Comparison of ENCODE assay signal across 17 mouse cellular contexts in the genomic region with DNA sequence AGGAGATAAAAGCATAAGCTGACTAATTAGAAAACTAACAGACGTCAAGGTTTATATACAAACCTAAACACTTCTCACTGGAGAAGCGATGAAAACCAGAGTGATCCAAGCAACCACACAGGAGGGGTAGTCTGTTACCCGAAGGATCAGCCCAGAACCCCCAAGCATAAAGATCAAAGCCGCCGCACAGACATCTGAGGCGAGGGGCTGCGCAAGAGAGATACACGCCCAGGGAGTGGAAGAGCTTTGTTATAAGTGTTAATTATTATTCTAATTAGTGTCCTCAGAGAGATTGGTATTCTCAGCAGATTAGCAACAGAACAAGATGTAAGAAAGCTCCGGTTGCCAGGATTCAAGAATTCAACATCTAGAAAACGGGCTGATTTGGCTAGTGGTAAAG.
DNase-seq lines count a peak whose midpoint lies in the region; ATAC-seq and TF ChIP-seq lines count a peak whose summit lies in the region.
"Had no signal": no experiment of that assay in that cellular context is flagged by ENCODE, and none has a peak within 500 bp of the region (broad histone marks: within the 10 kb centered on the region; RNA-seq: fewer than 3 reads in every experiment).

No protein-coding gene starts in this region.

- peak; percentile 85 for ATAC-seq in midbrain, embryonic 11.5 days (ENCODE audit: low FRiP score)
- ATAC-seq in hindbrain, embryonic 15.5 days (ENCODE audit: low FRiP score, low read depth), result no peak
- ATAC-seq in midbrain, postnatal 0 days (ENCODE audit: low FRiP score), result no peak
- ATAC-seq: intestine, embryonic 16.5 days had no signal

- H3K4me2 ChIP-seq in midbrain, embryonic 11.5 days, result peak overlapping the region; percentile 22
- peak overlapping the region; percentile 27; the same call in 1 of the 2 replicates for H3K4me2 ChIP-seq in hindbrain, embryonic 15.5 days
- H3K4me2 ChIP-seq in midbrain, postnatal 0 days (ENCODE audit: low read depth, low read length, poor library complexity, severe bottlenecking), result 0 out of 2 replicates have a peak overlapping the region, but pooled peaks have one; percentile 12
- H3K4me2 ChIP-seq: heart, embryonic 13.5 days; liver, embryonic 11.5 days had no signal

- TF ChIP-seq CTCF in brain, embryonic 14.5 days (IDR thresholded peaks at IDR 0.05; ENCODE audit: borderline replicate concordance, extremely low read depth, insufficient read depth, insufficient read length), result no peak
- no peak for TF ChIP-seq CTCF in midbrain, postnatal 0 days (IDR thresholded peaks at IDR 0.05)

- H3K9ac ChIP-seq in midbrain, embryonic 11.5 days (ENCODE audit: low read length), result no peak overlapping the region
- H3K9ac ChIP-seq in hindbrain, embryonic 15.5 days, result no peak overlapping the region
- H3K9ac ChIP-seq in midbrain, postnatal 0 days (replicated peaks; ENCODE audit: low read length, poor library complexity, severe bottlenecking), result no peak overlapping the region
- H3K9ac ChIP-seq: heart, embryonic 13.5 days had no signal

- H3K36me3 ChIP-seq in midbrain, embryonic 11.5 days (ENCODE audit: control insufficient read depth, insufficient read depth, low read length), result no peaks in the 10 kb centered on the region
- no peaks in the 10 kb centered on the region for H3K36me3 ChIP-seq in midbrain, embryonic 10.5 days
- H3K36me3 ChIP-seq in hindbrain, embryonic 15.5 days, result no peaks in the 10 kb centered on the region
- H3K36me3 ChIP-seq in midbrain, postnatal 0 days (ENCODE audit: insufficient read depth, low read length), result no peaks in the 10 kb centered on the region
- H3K36me3 ChIP-seq: heart, embryonic 13.5 days; limb, embryonic 10.5 days had no signal

- 27% methylated on average over 10 of the region's 10 CpGs for WGBS in midbrain, embryonic 11.5 days
- WGBS in midbrain, embryonic 10.5 days, result 39% methylated on average over 10 of the region's 10 CpGs
- 14% methylated on average over 10 of the region's 10 CpGs for WGBS in hindbrain, embryonic 15.5 days
- WGBS in midbrain, postnatal 0 days, result 9% methylated on average over 10 of the region's 10 CpGs

- DNase-seq in midbrain, embryonic 11.5 days (ENCODE audit: low spot score, missing footprints), result peak; percentile 89
- DNase-seq in midbrain, embryonic 10.5 days (ENCODE audit: low spot score), result no peak
- peak; percentile 82 for DNase-seq in brain, embryonic 14.5 days (ENCODE audit: low read depth)
- no peak for DNase-seq in midbrain, postnatal 0 days (ENCODE audit: low spot score)
- DNase-seq in frontal cortex, postnatal 14 days (ENCODE audit: low spot score in 2 of 2), result no peak
- DNase-seq in Muller cell, postnatal 12 days (ENCODE audit: inconsistent ontology term), result no peak
- DNase-seq: B cell, adult 2 months; cerebellum, postnatal 25 days; heart, postnatal 36 days; lung, adult 2 months; lung, postnatal 4 days; thymus, adult 18-20 months had no signal

- H3K4me1 ChIP-seq in midbrain, embryonic 11.5 days (ENCODE audit: control insufficient read depth, insufficient read depth, low read length), result peaks cover 5% of the 10 kb centered on the region; the same call in 1 of the 2 replicates
- peaks cover 17% of the 10 kb centered on the region for H3K4me1 ChIP-seq in midbrain, embryonic 10.5 days
- peaks cover 12% of the 10 kb centered on the region; the same call in 1 of the 2 replicates for H3K4me1 ChIP-seq in hindbrain, embryonic 15.5 days (replicated peaks)
- H3K4me1 ChIP-seq in midbrain, postnatal 0 days (ENCODE audit: insufficient read depth, low read length), result peaks cover 10% of the 10 kb centered on the region; the same call in 1 of the 2 replicates
- H3K4me1 ChIP-seq: heart, embryonic 13.5 days; limb, embryonic 10.5 days had no signal

- no peak overlapping the region; the same call in 1 of the 2 replicates for H3K27ac ChIP-seq in midbrain, embryonic 11.5 days (ENCODE audit: low read depth, low read length)
- no peak overlapping the region for H3K27ac ChIP-seq in midbrain, embryonic 10.5 days (replicated peaks)
- H3K27ac ChIP-seq in hindbrain, embryonic 15.5 days (replicated peaks), result no peak overlapping the region
- no peak overlapping the region for H3K27ac ChIP-seq in midbrain, postnatal 0 days (ENCODE audit: low read depth, low read length)
- H3K27ac ChIP-seq: heart, embryonic 13.5 days; limb, embryonic 10.5 days had no signal

- H3K9me3 ChIP-seq in midbrain, embryonic 11.5 days (ENCODE audit: control insufficient read depth, low read length), result no peaks in the 10 kb centered on the region
- no peaks in the 10 kb centered on the region for H3K9me3 ChIP-seq in midbrain, embryonic 10.5 days (replicated peaks)
- no peaks in the 10 kb centered on the region for H3K9me3 ChIP-seq in hindbrain, embryonic 15.5 days
- no peaks in the 10 kb centered on the region for H3K9me3 ChIP-seq in midbrain, postnatal 0 days (ENCODE audit: low read length)
- H3K9me3 ChIP-seq: heart, embryonic 13.5 days; limb, embryonic 10.5 days had no signal

- H3K4me3 ChIP-seq in midbrain, embryonic 11.5 days (ENCODE audit: low read depth, low read length), result no peak overlapping the region
- no peak overlapping the region for H3K4me3 ChIP-seq in midbrain, embryonic 10.5 days
- no peak overlapping the region for H3K4me3 ChIP-seq in hindbrain, embryonic 15.5 days
- no peak overlapping the region for H3K4me3 ChIP-seq in midbrain, postnatal 0 days (ENCODE audit: low read depth, low read length)
- H3K4me3 ChIP-seq: heart, embryonic 13.5 days; limb, embryonic 10.5 days had no signal

- no peak for TF ChIP-seq POLR2A in brain, embryonic 14.5 days (IDR thresholded peaks at IDR 0.05; ENCODE audit: borderline replicate concordance, extremely low read depth, insufficient read depth, insufficient read length, poor library complexity, severe bottlenecking)

- H3K27me3 ChIP-seq in midbrain, embryonic 11.5 days (ENCODE audit: control insufficient read depth, insufficient read depth, low read length), result no peaks in the 10 kb centered on the region
- no peaks in the 10 kb centered on the region for H3K27me3 ChIP-seq in midbrain, embryonic 10.5 days (ENCODE audit: low read depth, poor library complexity, severe bottlenecking)
- no peaks in the 10 kb centered on the region for H3K27me3 ChIP-seq in hindbrain, embryonic 15.5 days
- H3K27me3 ChIP-seq in midbrain, postnatal 0 days (ENCODE audit: insufficient read depth, low read length), result no peaks in the 10 kb centered on the region

Comparison
In these comparisons a context has a peak if more than half of its experiments do, and no peak if none do; other contexts are left out.
1. DNase-seq: peak in midbrain, embryonic 11.5 days (single experiment) and brain, embryonic 14.5 days (single experiment); none in midbrain, embryonic 10.5 days (single experiment), midbrain, postnatal 0 days (single experiment), frontal cortex, postnatal 14 days (0 of 2) and Muller cell, postnatal 12 days (single experiment).
2. Peak in every context shown above with its lines, with median percentiles within 50 percentile points of each other: H3K4me2 ChIP-seq.